Mouse (Mus musculus): ENCODE results near the gene Prc1. TPM values are rescaled to one million over a fixed set of nuclear protein-coding genes. Genes with fewer than 3 reads are reported as not detected.
A peak's percentile ranks its signal among the peaks of the same experiment; 100 is the strongest.

The Prc1 gene
- polyA plus RNA-seq, 1 experiment = 5.6 TPM

DNA sequence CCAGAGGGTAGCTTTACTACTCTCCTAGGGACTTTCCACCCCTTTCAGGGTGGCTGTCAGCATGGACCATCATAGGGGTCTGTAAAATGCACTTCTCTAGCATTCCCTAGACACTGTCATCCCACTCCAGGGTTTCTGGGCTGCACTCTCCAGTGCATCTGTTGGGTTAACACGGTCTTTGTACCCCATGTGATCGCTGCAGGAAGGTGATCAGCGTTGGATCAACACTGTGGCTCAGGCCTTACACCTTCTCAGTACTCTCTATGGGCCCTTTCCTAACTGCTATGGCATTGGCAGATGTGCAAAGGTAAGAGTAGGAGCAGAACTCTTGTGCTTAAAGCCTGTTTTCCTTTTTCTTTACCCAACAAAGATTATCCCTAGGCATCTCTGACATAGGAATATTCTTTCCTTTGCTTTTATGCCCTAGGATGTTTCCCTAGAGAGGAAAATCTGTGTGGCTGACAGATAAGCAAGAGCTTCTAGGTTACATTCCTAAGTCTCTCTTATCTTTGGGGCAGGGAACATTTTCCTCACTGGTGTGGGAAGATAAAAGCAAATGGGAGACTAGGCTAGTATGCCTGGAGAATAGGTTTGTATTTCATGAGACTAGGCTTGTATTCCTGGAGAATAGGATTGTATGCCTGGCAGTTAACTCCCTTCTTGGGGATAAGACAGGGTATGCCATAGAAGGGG is 10.9 kb upstream of the Prc1 start:
- H3K4me1 ChIP-seq = peaks cover 50% of the 10 kb centered on the region
- no peaks in the 10 kb centered on the region for H3K9me3 ChIP-seq
- TF ChIP-seq FLI1 (IDR thresholded peaks at IDR 0.05; ENCODE audit: low read length) (no peak), GATA1 (IDR thresholded peaks at IDR 0.05; ENCODE audit: borderline replicate concordance, low read length) (no peak)
- no peaks in the 10 kb centered on the region for H3K27me3 ChIP-seq (replicated peaks)
- no peak overlapping the region for H3K4me3 ChIP-seq (replicated peaks)
- peaks cover 98% of the 10 kb centered on the region for H3K36me3 ChIP-seq (replicated peaks; ENCODE audit: low read length)

GRCm38 (mm10) chr7:80284391-80284790 is 9.9 kb upstream of the Prc1 start:
- no peaks in the 10 kb centered on the region for H3K27me3 ChIP-seq (replicated peaks)
- H3K4me3 ChIP-seq (replicated peaks) = no peak overlapping the region
- no peak for TF ChIP-seq GATA1 (IDR thresholded peaks at IDR 0.05; ENCODE audit: borderline replicate concordance, low read length)
- H3K9me3 ChIP-seq = no peaks in the 10 kb centered on the region
- peaks cover 40% of the 10 kb centered on the region for H3K4me1 ChIP-seq
- H3K36me3 ChIP-seq (replicated peaks; ENCODE audit: low read length) = peaks cover 98% of the 10 kb centered on the region

DNA sequence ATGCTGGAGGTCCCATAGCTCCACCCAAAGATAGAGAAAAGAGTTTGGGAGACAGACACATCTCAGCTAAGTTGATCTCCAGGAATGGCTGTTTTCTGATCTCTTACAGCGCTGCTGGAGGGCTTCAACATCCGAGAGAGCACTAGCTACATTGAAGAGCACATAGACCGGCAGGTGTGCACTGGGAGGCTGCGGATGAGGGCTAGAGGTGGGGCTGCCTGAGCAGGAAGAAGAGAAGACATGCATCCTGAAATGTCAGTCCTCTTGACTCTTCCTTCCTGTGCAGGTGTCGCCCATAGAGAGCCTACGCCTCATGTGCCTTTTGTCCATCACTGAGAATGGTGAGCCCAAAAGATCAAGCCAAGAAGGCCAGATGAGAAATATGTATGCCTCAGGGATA is 8.5 kb upstream of the Prc1 start:
- H3K4me3 ChIP-seq (replicated peaks) = no peak overlapping the region
- H3K36me3 ChIP-seq (replicated peaks; ENCODE audit: low read length) = peaks cover 98% of the 10 kb centered on the region
- no peaks in the 10 kb centered on the region for H3K9me3 ChIP-seq
- H3K27me3 ChIP-seq (replicated peaks) = no peaks in the 10 kb centered on the region
- TF ChIP-seq FLI1 (IDR thresholded peaks at IDR 0.05; ENCODE audit: low read length) = no peak
- no peak for TF ChIP-seq GATA1 (IDR thresholded peaks at IDR 0.05; ENCODE audit: borderline replicate concordance, low read length)
- H3K4me1 ChIP-seq = peaks cover 34% of the 10 kb centered on the region

DNA sequence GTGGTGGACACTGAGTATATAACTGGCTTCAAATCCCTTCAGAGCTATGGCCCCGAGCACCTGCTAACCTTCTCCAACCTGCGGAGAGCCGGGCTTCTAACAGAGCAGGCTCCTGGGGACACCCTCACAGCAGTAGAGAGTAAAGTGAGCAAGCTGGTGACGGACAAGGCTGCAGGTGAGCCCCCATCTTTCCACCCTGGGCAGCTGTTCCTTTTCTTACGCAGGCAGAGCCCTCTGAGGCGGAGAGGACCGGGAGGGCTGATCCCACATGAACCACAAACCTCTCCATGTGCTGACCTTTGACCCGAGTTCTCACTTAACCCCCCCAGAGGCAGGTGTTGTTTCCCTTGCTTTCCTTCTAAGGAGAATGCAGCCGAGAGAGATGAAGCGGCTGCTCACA is 6.5 kb upstream of the Prc1 start:
- H3K36me3 ChIP-seq (replicated peaks; ENCODE audit: low read length) = peaks cover 99% of the 10 kb centered on the region

GRCm38 (mm10) chr7:80294764-80295648 is 756 bp downstream of the Prc1 start:
- TF ChIP-seq GATA1 (IDR thresholded peaks at IDR 0.05; ENCODE audit: borderline replicate concordance, low read length) (no peak), FLI1 (IDR thresholded peaks at IDR 0.05; ENCODE audit: low read length) (no peak)
- Histone ChIP-seq H3K27me3 (replicated peaks) (no peaks in the 10 kb centered on the region), H3K36me3 (replicated peaks; ENCODE audit: low read length) (peaks cover 51% of the 10 kb centered on the region), H3K4me3 (replicated peaks) (peak overlapping the region; percentile 96), H3K9me3 (no peaks in the 10 kb centered on the region), H3K4me1 (peaks cover 52% of the 10 kb centered on the region)

More for the DNA sequence above, 6.5 kb upstream of the Prc1 start:
- Histone ChIP-seq H3K9me3 (no peaks in the 10 kb centered on the region), H3K4me1 (peaks cover 22% of the 10 kb centered on the region), H3K27me3 (replicated peaks) (no peaks in the 10 kb centered on the region), H3K4me3 (replicated peaks) (no peak overlapping the region)
- TF ChIP-seq FLI1 (IDR thresholded peaks at IDR 0.05; ENCODE audit: low read length) (no peak), GATA1 (IDR thresholded peaks at IDR 0.05; ENCODE audit: borderline replicate concordance, low read length) (no peak)

- Histone ChIP-seq H3K4me1 (peaks cover 52% of the 10 kb centered on the region), H3K4me3 (replicated peaks) (no peak overlapping the region)
Measured at GRCm38 (mm10) chr7:80296462-80296861, 2.2 kb downstream of the Prc1 start.

DNA sequence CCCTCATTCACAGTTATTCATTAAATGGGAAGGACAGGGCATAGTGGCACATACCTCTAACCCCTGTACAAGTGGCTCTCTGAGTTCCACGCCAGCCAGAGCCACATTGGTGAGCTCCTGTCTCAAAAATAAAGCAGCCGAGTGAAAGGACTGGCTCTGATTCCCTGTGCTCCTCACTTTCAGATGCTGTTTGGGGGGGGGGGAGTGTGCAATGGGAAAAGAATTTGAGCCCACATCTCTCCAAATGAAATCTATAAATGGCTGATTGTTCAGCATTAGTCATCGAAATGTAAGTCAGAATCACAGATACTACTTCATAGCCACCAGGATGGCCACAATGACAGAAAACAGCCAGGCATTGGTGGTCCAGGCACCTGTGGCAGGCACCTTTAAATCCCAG is 2.8 kb downstream of the Prc1 start:
- peaks cover 52% of the 10 kb centered on the region for H3K4me1 ChIP-seq
- no peaks in the 10 kb centered on the region for H3K9me3 ChIP-seq
- peak overlapping the region; percentile 7 for H3K4me3 ChIP-seq (replicated peaks)
- H3K36me3 ChIP-seq (replicated peaks; ENCODE audit: low read length) = peaks cover 51% of the 10 kb centered on the region
- no peaks in the 10 kb centered on the region for H3K27me3 ChIP-seq (replicated peaks)
- TF ChIP-seq FLI1 (IDR thresholded peaks at IDR 0.05; ENCODE audit: low read length) = no peak
- TF ChIP-seq GATA1 (IDR thresholded peaks at IDR 0.05; ENCODE audit: borderline replicate concordance, low read length) = no peak

More at GRCm38 (mm10) chr7:80296462-80296861, 2.2 kb downstream of the Prc1 start:
- no peaks in the 10 kb centered on the region for H3K27me3 ChIP-seq (replicated peaks)
- no peaks in the 10 kb centered on the region for H3K9me3 ChIP-seq
- no peak for TF ChIP-seq GATA1 (IDR thresholded peaks at IDR 0.05; ENCODE audit: borderline replicate concordance, low read length)
- no peak for TF ChIP-seq FLI1 (IDR thresholded peaks at IDR 0.05; ENCODE audit: low read length)
- peaks cover 51% of the 10 kb centered on the region for H3K36me3 ChIP-seq (replicated peaks; ENCODE audit: low read length)

DNA sequence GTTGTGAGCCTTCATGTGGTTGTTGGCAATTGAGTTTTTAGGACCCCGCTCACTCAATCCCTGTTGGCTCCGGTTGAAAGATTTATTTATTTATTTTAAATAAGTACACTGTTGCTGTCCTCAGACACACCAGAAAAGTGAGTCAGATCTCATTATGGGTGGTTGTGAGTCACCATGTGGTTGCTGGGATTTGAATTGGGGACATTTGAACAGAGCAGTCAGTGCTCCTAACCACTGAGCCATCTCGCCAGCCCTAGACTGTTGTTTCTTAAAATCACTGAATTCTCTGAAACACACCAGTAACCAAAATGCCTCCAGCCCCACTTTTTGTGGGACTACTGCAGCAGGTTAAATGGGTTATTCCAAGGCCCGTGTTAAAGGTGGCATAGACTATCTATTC is 4.5 kb downstream of the Prc1 start:
- peaks cover 52% of the 10 kb centered on the region for H3K4me1 ChIP-seq
- no peaks in the 10 kb centered on the region for H3K9me3 ChIP-seq
- TF ChIP-seq GATA1 (IDR thresholded peaks at IDR 0.05; ENCODE audit: borderline replicate concordance, low read length) (no peak), FLI1 (IDR thresholded peaks at IDR 0.05; ENCODE audit: low read length) (no peak)
- peaks cover 57% of the 10 kb centered on the region for H3K36me3 ChIP-seq (replicated peaks; ENCODE audit: low read length)
- no peaks in the 10 kb centered on the region for H3K27me3 ChIP-seq (replicated peaks)
- no peak overlapping the region for H3K4me3 ChIP-seq (replicated peaks)

- Histone ChIP-seq H3K4me3 (replicated peaks) (peak overlapping the region; percentile 78), H3K4me1 (peaks cover 49% of the 10 kb centered on the region), H3K27me3 (replicated peaks) (no peaks in the 10 kb centered on the region), H3K36me3 (replicated peaks; ENCODE audit: low read length) (peaks cover 65% of the 10 kb centered on the region), H3K9me3 (no peaks in the 10 kb centered on the region)
- TF ChIP-seq FLI1 (IDR thresholded peaks at IDR 0.05; ENCODE audit: low read length) (no peak), GATA1 (IDR thresholded peaks at IDR 0.05; ENCODE audit: borderline replicate concordance, low read length) (no peak)
Measured at GRCm38 (mm10) chr7:80299568-80299967, 5.3 kb downstream of the Prc1 start.

GRCm38 (mm10) chr7:80301522-80301921 is 7.3 kb downstream of the Prc1 start:
- peaks cover 84% of the 10 kb centered on the region for H3K36me3 ChIP-seq (replicated peaks; ENCODE audit: low read length)
- H3K27me3 ChIP-seq (replicated peaks) = no peaks in the 10 kb centered on the region
- no peak overlapping the region for H3K4me3 ChIP-seq (replicated peaks)
- H3K9me3 ChIP-seq = no peaks in the 10 kb centered on the region
- TF ChIP-seq FLI1 (IDR thresholded peaks at IDR 0.05; ENCODE audit: low read length) = no peak
- TF ChIP-seq GATA1 (IDR thresholded peaks at IDR 0.05; ENCODE audit: borderline replicate concordance, low read length) = no peak
- peaks cover 36% of the 10 kb centered on the region for H3K4me1 ChIP-seq
